Mouse (Mus musculus): ENCODE data around the gene Ctsf. TPM values are rescaled to one million over a fixed set of nuclear protein-coding genes. Genes with fewer than 3 reads are reported as not detected.
"Not testable (repeated sequence)": the region's sequence is repeated elsewhere in the genome, so short reads cannot be mapped to it uniquely, and the experiment has no call there.

Gene Ctsf
- total RNA-seq, 1 experiment from 2014 or later: 398 TPM

DNA sequence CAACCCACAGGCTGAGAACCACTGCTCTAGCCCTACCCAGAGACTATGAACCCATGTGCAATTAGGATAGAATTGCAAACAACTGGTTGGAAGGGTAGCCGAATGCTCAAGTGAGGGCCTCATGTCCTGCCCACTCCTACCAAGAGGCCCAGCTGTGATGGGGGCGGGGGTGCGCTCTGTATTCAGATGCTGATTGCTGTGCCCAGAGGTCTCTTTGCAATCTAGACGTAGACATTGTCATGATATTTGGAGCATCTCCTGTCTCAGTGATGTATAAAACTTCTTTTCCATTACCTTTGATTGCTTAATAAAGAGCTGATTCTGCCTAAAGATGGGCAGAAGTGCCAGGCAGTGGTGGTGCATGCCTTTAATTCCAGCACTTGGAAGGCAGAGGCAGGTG, 5.1 kb upstream of the Ctsf start:
- DNase-seq: no peak

DNA sequence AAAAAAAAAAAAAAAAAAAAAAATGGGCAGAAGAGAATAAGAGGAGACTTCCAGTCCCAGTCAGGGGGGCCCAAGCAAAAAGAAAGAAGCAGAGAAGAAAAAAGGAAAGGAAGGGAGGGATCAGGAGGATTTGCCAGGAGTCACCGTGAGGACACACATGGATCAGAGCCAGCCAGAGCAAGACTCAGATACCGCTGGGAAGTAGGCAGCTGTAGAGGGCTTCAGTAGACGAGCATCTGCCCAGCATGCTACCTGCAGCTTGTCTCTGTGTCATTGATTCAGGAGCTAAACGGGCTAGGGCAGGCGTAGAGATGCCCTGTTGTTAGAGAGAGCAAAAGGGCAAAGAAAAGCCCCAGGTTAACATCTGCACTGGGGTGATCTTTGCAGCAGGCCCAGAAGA, 4.6 kb upstream of the Ctsf start:
- DNase-seq: no peak

DNA sequence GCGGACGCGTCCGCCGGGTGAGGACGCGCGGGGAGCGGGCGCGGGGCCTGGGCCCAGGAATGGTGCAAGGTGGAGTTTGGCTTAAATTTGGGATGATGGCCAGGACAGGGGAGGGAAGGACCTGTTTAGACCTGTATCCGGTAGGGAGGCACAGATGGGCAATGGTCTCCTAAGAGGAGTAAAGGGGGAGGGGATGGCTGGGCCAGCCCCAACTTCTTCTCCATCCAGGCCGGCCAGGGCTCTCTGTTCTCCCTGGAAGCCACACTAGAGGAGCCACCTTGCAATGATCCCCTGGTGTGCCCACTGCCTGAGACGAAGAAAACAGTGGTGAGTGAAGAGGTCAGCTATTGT, 515 bp downstream of the Ctsf start:
- DNase-seq: no peak

DNA sequence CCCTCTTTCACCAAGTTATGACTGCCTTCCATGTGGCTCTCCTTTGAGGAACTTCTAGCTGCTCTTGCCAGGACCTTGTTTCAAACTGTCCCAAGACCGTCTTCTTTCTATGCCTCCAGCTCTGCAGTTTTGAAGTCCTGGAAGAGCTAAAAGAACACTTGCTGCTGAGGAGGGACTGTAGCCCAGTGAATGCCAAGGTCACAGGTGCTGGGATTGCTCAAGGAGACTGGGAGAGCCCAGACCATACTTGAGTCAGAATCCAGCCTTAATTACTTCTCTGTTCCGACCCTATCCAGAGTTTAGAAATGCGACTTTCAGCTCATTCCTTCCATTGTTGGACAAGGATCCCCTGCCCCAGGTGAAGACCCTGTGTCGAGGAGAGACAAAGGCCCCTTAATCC, 1.0 kb downstream of the Ctsf start:
- no peak for DNase-seq

DNA sequence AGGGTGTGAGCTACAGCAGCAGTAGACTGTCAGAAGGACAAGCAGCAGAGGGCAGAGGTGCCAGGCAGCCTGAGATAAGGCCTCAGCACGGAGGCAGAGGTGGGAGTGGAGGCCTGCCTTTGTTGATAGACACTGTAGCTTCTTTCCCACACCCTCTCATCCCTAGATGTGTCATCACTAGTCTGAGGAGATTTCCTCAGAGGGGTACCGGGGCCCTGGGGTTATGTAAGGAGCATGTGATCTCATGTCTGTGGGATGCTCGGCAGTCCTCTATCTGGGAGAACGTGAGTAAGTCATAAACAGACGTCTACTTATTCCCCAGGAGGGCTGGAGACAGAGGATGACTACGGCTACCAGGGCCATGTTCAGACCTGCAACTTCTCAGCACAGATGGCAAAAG, 4.2 kb downstream of the Ctsf start:
- no peak for DNase-seq

DNA sequence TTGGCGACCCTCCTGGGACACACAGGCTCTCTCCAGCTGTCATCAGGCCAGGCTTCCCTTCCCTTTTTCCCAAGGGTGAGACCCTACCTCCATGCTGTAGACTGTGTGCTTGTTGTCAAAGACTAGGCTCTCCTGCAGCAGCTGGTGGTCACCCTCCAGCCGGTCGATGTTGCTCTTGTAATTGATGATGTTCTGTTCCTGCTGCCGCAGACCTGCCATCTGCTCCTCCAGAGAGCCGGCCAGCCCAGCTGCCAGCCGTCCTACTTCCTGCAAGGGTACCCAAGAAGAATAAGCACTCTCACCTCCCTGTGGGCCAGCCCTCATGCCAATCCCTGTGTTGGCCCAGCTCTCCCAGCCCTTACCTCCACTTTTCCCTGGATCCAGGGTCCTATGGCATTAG, 8.1 kb downstream of the Ctsf start:
- DNase-seq: no peak

DNA sequence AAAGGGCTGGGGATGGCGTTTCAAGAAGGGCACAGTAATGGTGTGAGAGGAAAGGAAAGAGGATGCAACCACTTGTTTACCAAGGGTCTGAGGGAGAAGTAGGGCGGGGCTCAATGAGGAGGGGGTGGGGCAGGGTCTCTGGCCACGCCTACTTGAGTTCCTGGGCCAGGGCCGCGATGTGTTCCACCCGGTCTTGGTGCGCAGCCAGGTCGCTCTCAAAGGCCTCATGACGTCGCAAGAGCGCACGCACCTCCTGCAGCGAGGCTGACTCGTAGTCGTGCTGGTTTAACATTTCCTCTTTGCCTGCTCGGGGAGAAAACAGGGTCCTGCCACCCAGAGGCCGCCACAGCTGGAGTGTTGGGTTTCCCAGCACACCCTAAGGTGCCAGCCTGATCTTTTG, 10.2 kb downstream of the Ctsf start:
- peak; percentile 46 for DNase-seq

DNA sequence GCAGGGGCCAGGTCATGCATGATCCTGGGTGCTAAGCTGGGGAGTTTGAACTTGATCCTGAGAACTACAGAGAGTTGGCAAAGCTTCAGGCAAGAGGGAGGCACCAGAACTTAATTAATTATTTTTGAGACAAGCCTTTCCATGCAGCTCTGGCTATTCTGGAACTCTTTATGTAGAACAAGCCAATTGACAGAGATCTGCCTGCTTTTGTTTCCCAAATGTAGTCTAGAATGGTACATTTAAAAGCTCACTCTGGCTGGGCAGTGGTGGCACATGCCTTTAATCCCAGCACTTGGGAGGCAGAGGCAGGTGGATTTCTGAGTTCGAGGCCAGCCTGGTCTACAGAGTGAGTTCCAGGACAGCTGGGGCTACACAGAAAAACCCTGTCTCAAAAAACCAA, 19.7 kb downstream of the Ctsf start:
- DNase-seq: not testable (repeated sequence)

DNA sequence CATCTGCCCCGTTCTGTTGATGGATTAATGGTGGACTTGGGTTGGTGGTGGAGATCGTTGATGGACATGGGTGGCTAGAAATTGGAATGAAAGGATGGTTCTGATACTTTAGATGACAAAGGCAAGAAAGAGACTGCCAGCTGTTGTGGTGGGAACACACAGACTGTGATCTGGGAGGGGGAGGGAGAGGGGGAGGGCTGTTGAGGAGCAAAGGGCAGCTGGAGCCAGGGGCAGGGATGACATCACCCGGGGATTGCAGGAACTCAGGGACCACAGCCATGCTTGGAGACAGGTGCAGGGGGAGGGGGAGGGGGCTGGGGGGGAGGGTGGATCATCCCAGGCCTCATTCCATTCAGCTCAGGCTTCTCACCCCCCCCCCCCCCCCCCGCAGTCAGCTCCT, 21.3 kb downstream of the Ctsf start:
- no peak for DNase-seq

DNA sequence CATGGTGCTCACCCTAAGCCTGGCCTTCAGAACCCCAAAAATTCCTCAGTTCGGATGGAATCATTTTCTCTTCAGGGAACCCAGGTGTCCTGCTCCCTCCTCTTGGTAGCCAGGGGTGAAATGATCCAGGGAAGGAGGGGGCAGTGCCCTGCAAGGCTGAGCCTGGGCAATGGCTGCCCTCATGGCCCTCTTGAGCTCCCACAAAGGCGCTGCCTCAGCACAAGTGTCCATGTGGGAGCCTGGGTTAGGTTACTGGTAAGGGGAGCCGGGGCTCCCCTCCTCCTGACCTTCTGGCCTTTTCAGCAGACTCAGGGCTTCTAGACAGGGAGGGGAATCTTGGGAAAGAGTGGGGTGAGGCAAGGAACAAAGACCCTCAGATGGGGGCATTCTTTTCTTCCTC, 21.8 kb downstream of the Ctsf start:
- no peak for DNase-seq

DNA sequence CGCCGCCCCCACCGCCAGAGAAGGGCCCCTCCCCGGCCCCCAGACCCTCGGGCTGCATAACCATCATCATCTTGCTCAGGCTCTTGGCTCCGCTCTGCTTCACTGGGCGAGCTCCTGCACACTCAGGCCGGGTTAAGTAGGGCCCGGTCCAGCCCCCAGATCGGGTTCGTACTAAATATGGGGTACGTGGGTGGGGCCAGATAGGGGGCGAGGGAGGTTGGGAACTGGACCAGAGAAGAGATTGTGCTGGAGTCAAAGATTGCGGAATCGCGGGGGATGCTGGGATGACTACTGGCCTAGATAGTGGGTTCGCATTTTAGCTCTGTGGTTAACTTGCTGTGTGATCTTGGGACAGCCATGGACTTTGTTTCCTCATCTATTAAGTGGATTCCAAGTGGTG, 22.9 kb downstream of the Ctsf start, which contains the start of gene Actn3:
Gene Actn3 (minus strand): TSS at position 125 of the 400 bp plus-strand sequence.
- no peak for DNase-seq

DNA sequence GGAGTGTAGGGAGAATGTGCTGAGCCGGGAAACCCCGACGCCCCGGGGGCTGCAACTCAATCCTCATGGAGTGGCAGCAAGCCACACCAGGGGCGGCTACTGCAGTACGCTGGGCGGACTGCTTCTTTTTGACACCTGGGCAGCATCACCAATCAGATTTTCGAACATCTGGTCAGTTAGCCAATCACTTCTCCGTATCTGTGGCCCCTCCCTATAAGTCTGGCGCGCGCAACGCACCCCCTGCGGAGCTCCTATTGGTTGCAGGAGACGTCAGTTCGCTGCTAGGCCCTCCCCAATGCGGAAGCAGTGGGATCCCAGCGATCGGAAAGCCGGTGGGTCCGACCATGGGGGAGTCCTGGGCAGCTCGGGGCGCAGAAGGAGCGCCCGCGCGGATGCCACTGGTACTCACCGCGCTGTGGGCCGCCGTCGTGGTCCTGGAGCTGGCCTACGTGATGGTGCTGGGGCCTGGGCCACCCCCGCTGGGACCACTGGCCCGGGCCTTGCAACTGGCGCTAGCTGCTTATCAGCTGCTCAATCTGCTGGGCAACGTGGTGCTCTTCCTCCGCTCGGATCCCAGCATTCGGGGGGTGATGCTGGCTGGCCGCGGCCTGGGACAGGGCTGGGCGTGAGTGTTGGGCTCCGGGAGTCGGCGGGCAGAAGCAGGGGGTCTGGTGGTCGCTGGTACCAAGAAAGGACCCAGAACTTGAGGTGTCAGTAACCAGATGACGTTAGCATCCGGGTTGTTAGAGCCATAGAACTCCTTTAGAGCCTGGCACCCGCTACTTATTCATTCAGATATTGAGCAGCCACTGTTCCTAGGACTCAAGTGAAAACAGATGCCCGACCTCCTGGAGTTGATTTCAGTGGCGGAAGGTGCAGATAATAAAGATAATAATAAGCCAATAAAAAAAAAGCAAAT, 23.7 kb downstream of the Ctsf start, which contains the start of gene Zdhhc24:
Gene Zdhhc24 (plus strand): TSS at position 264 of the 919 bp plus-strand sequence.
- DNase-seq: peak; percentile 96

DNA sequence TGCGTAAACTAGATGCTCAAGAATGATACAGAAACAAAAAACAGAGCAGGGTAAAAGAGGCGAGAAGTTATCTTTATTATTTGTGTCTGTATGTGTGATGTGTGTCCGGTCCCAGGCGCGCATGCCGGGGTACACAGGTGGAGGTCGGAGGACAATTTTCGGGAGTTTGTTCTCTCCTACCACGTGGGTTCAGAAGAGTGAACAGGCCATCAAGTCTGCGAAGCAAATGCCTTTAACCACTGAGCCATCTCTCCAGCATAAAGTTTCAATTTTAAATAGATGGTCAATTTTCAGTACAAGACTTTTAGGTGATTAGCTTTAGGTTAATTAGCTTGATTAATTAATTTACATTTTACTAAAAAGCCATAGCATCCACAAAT, 24.4 kb downstream of the Ctsf start:
- DNase-seq: no peak

DNA sequence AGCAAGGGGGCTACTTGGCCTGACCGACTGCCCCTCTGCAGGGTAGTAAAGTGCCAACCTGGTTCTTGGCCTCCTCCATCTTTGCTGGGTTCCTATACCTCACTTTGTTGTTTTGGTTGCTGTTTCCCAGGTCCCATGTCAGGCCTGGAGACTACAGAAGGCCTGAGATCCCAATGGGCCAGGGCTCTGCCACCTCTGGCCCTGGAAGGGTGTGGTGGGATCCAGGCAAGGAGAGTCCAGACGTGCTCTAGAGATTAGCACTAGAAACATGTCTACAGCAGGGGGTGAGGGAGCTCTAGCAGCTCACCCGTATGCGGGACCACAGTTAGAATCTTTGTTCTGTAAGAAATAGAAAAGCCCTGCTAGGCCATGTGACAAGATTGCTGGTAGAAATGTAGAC, 29.0 kb downstream of the Ctsf start:
- no peak for DNase-seq

DNA sequence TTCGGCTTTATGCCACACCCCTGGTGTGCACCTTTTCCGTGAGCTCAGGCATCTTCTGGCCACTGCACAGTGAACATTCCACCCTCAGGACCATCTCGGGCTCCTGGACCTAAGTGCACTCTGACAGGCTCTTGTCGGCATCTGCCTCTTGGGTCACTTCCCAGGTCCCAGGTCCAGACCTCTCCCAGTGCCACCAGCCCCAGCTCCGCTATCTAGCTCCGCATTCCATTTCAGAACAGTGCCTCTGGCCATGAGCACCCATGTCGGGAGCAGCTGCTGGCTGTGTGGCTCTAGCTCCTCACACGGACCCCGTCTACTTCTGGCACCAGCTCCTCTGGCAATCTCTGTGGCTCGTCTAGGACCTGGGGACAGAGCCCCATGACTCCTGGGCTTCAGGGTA, 34.9 kb downstream of the Ctsf start:
- no peak for DNase-seq

DNA sequence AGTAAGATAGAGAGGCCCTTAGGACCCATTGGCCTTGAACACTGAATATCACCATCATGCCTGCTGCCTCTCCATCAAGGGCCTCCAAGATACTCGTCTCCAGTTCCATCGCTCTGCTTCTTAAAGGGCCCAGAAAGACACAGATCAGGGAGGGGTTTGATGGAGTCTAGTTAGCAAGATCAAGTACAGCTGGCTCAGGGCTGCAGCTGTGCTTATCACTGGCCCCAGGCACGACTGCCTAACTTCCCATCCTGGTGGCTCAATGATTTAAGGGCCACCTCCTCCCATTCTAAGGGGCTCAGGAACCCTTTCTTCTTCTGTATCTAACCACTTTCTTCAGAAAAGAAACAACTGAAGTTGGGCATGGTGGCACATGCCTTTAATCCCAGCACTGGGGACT, 36.9 kb downstream of the Ctsf start:
- DNase-seq: no peak

DNA sequence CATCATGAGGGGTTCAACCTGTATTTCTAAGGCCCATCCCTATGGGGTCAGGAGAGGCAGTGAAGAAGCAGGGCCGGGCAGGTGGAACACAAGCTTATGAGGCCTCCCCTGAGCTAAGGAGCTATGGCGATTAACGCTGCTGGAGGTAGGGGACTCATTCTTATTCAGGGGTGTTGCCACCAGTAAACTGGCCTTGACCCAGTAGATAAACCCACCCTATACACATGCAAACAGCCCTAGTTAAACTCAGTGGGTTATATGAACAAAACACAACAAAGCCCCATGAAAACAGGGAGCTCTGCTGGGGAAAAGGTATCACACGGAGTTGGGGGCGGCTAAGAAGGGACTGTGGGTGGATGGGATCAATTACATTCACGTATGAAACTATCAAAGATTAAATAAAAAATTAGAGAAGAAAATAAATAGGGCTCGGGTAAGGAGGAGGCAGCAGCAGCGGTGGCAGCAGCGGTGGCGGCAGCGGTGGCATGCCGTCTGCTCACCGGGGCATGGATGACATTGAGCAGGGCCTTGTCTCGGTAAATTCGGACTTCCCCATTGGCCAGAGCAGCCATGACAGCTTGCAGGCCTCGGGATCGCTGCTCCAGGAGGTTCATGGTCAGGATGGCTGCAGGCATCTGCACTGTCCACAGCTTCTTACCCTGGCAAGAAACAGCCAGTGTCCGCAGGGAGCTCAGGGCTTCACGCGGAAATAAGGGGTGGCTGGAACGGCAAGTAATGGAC, 42.0 kb downstream of the Ctsf start:
- no peak for DNase-seq

DNA sequence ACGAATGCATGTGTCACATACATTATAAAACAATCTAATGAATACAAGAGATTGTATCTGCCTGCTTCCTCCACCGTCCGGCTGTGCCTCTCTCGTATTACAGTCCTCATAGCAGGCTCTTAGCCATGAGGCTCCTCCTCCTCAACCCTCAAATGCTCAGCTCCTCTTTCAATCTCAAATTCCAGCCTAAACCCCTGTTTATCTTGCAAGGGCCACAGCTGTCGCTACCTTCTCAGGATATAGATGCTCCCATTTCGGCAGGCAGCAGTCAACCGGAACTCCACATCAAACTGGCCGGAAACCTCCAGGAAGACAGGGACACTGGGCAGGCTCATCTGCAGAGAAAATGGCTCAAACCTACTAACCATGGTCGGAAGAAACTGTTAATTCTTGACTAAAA, 44.0 kb downstream of the Ctsf start:
- no peak for DNase-seq

DNA sequence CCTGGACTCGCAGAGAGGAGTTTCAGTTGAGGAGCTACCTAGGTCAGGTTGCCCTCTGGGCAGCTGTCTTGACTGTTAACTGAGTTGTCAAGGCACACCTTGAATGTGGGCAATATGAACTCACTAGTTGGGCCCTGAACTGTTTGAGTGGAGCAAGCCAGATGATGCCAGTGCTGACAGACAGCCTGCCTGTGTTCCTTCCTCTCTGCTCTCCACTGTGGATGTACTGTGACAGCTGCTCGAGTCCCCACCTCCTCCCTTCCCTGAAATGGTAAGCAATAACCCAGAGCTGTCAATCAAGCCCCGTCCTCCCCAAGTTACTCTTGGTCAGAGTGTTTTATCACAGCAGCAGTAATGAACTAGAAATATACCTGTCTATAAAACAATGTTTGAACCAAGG, 45.0 kb downstream of the Ctsf start:
- no peak for DNase-seq

DNA sequence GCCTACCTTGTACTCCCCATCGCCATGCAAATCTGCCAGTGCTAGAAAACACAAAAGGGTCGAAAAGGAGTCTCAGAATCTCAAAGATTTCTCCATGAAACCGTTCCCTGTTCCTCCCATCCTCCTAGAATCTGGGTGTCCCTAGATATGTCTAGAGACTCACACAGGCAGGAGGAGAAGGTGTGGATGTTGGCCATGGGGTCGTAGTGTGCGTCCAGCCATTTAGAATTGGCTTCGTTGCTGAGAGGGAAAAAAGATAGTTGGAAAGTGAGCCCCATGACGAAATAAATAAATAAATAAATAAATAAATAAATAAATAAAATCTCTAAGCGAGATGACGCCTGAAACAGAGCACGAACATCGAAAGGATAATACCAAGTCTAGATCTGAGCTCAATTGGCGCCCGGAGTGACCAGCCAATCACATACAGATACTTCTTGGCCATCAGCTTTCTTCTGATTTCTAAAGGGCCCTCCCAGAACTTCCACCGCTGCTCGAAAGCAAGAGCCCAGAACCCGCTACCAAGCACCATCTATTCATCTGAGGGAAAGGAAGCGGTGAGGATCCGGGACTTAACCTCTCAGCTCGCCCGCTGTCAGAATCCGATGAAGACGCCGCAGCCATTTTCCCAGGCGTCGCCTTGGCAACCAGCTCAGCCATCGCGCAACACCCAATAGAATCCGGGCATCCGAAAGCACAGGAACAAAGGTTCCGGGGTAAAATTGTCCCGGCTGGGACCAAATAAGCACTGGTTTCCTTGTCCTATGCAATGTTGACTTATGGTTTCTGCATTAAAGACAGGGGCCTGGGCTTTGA, 51.3 kb downstream of the Ctsf start, which contains the start of gene Bbs1:
Gene Bbs1 (minus strand): TSS at position 650 of the 816 bp plus-strand sequence.
- DNase-seq: peak; percentile 82

DNA sequence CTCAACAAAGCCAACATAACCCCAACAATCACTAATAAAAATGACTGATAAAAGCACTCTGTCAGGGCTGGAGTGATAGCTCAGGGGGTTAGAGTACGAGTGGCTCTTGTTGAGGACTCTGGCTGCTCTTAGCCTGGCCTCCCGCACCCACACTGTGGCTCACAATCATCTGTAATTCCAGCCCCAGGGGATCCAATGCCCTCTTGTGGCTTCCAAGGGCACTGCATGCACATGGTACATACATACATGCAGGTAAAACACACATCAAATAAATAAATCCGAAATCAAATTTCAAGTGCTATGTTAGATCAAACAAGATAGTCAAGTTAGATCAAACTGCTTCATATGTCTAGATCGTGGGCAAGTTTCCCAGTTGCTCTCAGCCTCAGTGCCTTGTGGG, 53.2 kb downstream of the Ctsf start:
- no peak for DNase-seq

DNA sequence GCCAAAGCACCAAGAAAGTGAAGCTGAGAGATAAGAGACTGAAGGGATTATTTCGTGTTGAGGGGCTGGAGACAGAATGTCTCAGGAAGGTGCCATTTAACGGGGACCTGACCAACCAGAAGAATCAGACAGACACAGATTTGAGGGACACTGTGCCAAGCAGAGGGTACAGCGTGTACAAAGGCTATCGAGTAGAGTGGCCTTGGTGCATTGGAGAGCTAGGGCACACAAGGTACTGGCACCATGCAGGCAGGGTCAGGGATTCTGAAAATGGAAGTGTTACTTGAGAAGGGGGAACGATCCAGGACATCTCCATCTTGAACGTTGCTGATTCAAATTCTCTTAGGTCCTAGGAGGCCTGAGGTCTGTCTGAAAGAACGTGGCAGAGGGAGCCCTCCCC, 54.4 kb downstream of the Ctsf start:
- no peak for DNase-seq

Data from adrenal gland, postnatal 25 days (tissue).